Mouse (Mus musculus) cerebellum, postnatal 10 days (tissue): ENCODE measurements around the gene Ppp2r5a.
"Not testable (repeated sequence)": the region's sequence is repeated elsewhere in the genome, so short reads cannot be mapped to it uniquely, and the experiment has no call there.

Experiments
- DNase-seq, 2 experiments: peaks; one replicate each; pipeline ENCODE4 v3.0.0; 2021; ENCODE audit warnings: mixed read lengths in 2 of 2

The Ppp2r5a gene

GRCm38 (mm10) chr1:191403074-191403473 is at the start of gene Ppp2r5a:
Gene Ppp2r5a, minus strand, starts transcription at chr1:191403272.
- no peak for DNase-seq

GRCm38 (mm10) chr1:191450614-191451013 is 47.5 kb upstream of the Ppp2r5a start:
- DNase-seq = no peak

GRCm38 (mm10) chr1:191449537-191449936 is 46.5 kb upstream of the Ppp2r5a start:
- DNase-seq = no peak

GRCm38 (mm10) chr1:191447391-191448016 is 44.4 kb upstream of the Ppp2r5a start:
- no peak for DNase-seq

- DNase-seq = no peak
Observed at GRCm38 (mm10) chr1:191446307-191446706, 43.2 kb upstream of the Ppp2r5a start.

GRCm38 (mm10) chr1:191445831-191446258 is 42.8 kb upstream of the Ppp2r5a start:
- DNase-seq = no peak

- DNase-seq = no peak
Observed at GRCm38 (mm10) chr1:191445401-191445800, 42.3 kb upstream of the Ppp2r5a start.

- DNase-seq = no peak
Observed at GRCm38 (mm10) chr1:191444467-191444866, 41.4 kb upstream of the Ppp2r5a start.

- no peak for DNase-seq
Observed at GRCm38 (mm10) chr1:191439011-191439410, 35.9 kb upstream of the Ppp2r5a start.

GRCm38 (mm10) chr1:191438546-191438945 is 35.5 kb upstream of the Ppp2r5a start:
- no peak for DNase-seq

- no peak for DNase-seq
Observed at GRCm38 (mm10) chr1:191436647-191437046, 33.6 kb upstream of the Ppp2r5a start.

GRCm38 (mm10) chr1:191435359-191435758 is 32.3 kb upstream of the Ppp2r5a start:
- peak; percentile 79 to 86 for DNase-seq

- no peak for DNase-seq
Observed at GRCm38 (mm10) chr1:191432531-191432930, 29.5 kb upstream of the Ppp2r5a start.

- no peak for DNase-seq
Observed at GRCm38 (mm10) chr1:191432023-191432422, 29.0 kb upstream of the Ppp2r5a start.

GRCm38 (mm10) chr1:191430121-191430520 is 27.0 kb upstream of the Ppp2r5a start:
- peak; percentile 35 to 52 for DNase-seq

- DNase-seq = no peak
Observed at GRCm38 (mm10) chr1:191425884-191426283, 22.8 kb upstream of the Ppp2r5a start.

GRCm38 (mm10) chr1:191423201-191423600 is 20.1 kb upstream of the Ppp2r5a start:
- no peak for DNase-seq

GRCm38 (mm10) chr1:191422714-191423113 is 19.6 kb upstream of the Ppp2r5a start:
- DNase-seq = not testable (repeated sequence)

- no peak for DNase-seq
Observed at GRCm38 (mm10) chr1:191422164-191422563, 19.1 kb upstream of the Ppp2r5a start.

- DNase-seq = no peak
Observed at GRCm38 (mm10) chr1:191421426-191421999, 18.4 kb upstream of the Ppp2r5a start.

GRCm38 (mm10) chr1:191420930-191421404 is 17.9 kb upstream of the Ppp2r5a start:
- no peak for DNase-seq

- no peak for DNase-seq
Observed at GRCm38 (mm10) chr1:191419991-191420751, 17.1 kb upstream of the Ppp2r5a start.

- no peak for DNase-seq
Observed at GRCm38 (mm10) chr1:191419421-191419820, 16.3 kb upstream of the Ppp2r5a start.

- DNase-seq = no peak
Observed at GRCm38 (mm10) chr1:191418936-191419335, 15.9 kb upstream of the Ppp2r5a start.
